Mouse (Mus musculus) lung, postnatal 25 days (tissue): Measurements from ENCODE around the gene Map4k3.

Source experiments
- DNase-seq: peaks from one replicate; pipeline ENCODE4 v3.0.0; 2022; ENCODE audit warnings: low spot score

Map4k3 gene

DNA sequence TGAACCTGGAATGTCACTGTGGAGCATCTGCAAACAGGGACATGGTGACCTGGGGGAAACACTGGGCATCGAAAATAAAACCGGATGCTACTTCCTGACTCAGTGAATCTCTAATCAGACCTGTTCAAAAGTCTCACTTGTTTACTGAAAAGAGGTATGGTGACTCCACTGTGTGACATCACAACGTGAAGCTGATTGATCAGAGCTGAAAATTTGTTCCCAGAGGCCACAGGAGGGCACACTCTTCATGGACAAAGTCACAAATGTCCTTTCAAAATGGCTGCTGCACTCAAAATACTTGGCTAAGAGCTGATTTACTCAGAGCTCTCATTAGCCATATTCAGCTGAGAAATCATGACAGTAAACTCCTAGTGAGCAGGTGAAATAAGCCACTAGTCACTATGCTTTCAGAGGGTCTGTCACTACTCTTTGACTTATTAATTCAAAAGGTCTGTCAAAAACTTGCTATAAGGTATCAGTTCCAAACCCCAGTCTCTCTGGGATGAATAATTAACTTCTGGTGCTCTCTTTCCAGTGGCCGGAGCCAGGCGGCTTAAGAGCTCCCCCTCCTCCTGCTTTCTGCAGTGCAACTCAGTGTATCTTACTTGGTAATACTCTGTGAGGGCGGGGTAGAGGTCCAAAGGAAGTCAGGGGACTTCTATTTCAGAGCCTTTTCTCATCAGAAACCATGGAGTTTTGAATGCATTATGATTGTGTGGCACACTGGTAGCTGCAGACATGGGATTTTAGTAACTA is 44.3 kb downstream of the Map4k3 start:
- peak; percentile 58 for DNase-seq

DNA sequence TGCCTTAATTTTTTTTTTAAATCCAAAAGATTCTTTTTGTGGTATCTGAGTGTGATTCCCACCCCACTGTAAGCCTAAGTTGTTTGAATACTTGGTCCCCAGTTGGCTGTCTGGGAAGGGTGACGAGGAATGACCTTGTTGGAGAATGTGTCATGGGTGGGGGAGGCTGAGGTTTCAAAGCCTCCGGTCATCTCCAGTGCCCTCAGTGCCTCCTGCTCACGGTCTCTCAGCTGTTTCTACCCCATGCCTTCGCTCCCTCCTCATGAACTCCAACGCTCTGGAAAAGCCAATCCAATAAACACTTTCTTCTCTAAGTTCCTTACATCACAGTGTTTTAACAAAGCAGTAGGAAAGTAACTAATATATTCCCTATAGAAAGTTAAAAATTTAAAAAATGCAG is 45.2 kb downstream of the Map4k3 start:
- DNase-seq = no peak

DNA sequence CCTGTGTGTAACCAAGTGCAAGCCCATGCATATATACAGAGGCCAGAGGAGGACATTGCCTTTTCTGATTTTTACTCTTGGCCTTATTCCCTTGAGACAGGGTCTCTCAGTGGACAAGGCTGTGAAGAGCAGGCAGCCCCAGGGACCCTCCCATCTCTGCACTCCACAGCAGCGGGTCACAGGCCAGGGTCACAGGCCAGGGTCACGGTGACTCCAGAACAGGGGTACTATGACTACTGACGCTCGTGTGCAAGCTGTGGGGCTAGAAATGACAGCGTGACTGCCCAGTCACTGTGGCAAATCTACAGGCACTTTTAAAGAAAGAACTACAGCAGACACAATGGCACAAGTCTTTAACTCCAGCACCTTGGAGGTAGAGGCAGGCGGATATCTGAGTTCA is 50.1 kb downstream of the Map4k3 start:
- DNase-seq = no peak

DNA sequence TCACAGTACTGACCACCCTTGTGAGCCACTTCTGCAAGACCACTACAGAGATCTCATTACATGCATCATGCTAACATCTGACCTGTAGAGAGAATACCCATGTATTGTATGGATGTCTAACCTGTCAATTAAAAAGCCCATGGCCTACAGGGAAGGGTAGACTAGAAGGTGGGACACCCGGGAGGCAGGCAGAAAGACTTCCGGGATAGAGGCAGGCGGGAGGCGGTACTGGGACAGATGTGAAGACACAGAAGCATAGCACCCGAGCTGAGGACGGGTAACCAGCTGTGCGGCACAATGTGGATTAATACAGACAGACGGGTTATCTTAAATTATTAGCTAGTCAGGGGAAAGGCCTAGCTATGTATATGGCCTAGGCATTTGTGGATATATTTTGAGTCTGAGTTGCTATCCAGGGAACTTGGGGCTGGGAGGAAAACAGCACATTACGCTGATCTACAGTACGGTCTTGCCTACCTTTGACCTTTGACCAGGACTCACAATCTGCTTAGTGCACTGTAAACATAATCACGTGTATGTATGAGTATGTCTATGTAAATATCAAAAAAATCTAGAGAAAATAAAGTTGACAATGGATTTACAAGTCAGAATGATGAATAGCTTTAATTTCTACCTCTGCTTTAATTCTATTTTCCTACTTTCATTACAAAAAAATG is 51.3 kb downstream of the Map4k3 start:
- no peak for DNase-seq

DNA sequence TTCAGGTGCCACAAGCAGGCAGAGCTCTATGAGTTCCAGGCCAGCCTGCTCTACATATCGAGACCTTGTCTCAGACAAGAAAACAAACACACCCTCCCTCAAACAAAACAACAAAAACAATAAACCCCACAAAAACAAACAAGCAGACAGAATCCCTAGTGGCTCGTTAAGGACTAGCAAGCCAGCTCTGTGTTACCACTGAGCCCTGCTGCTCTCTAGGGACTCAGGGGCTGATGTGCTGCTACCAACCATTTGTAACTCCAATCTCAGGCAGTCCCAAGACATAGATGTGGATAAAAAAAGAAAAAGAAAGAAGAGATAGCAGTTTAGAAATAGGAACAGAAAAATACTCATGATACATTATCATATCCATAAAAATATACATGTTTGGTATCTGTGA is 52.1 kb downstream of the Map4k3 start:
- no peak for DNase-seq

DNA sequence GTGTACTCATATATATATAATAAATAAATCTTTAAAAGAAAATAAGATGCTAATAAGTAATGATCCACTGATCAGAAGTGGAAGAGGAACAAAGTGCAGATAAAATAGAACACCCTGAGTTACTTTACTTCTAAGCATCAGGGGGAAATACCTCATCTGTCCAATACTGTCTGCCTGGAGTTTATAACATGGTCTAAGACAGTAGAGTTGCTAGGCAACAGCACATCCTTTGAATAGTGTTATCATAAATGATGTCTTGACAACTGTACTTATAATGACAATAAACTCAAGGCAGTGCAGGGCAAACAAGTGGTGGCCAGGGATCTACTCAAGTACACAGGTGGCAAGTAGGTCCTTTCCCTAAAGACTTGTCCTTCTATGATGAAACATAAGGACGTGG is 57.9 kb downstream of the Map4k3 start:
- DNase-seq = no peak

DNA sequence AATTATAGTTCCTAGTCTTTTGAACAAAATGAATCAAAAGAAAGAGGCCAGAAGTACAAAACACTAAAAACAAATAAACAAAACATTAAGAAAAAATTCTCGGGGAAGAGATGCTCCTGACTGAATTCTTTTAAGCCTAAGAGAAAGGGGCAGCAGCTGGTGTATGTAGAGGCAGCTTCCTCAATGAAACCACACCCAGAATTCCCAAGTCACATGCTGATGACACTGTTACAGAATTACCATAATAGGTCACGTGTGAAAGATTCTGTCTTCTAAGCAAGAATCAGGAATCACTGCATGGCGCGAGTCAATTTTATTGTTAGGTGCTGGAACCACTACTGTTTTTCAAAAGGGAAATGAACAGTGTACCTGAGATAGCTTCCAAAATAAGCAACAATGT is 64.7 kb downstream of the Map4k3 start:
- no peak for DNase-seq

DNA sequence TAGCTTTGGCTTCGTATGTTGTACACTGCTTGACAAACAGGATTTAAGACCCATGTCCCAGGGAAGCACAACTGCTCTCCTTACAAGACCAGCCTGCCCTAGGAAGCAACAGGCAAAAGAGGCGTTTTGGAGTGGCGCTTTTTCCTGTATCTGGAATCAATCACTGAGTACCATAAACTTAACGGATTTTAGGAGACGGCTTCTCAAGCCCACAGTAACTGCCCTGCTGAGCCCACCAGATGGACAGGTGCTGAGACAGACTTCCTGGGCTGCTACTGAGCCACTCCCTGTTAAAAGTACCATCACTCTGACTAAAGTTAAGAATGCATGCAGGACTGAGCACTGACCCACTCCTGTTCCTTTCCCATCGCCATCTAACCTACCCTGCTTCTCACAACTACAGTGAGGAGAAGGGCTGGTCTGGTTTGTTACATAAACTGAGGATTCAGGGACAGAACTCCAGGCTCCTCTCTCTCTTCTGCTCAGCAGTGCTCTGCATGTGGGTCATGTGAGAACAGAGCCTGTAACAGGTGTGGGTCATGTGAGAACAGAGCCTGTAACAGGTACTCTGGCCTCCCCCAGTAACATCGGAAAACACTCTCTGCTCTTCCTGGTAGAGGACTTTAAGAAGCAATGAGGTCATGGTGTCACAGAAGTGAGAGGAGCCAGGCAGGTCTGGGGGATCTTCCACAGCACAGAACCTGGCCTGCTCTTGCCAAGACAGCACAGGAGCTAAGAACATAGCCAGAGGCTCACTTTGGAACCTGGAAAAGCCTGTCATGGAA is 65.3 kb downstream of the Map4k3 start:
- DNase-seq = no peak

DNA sequence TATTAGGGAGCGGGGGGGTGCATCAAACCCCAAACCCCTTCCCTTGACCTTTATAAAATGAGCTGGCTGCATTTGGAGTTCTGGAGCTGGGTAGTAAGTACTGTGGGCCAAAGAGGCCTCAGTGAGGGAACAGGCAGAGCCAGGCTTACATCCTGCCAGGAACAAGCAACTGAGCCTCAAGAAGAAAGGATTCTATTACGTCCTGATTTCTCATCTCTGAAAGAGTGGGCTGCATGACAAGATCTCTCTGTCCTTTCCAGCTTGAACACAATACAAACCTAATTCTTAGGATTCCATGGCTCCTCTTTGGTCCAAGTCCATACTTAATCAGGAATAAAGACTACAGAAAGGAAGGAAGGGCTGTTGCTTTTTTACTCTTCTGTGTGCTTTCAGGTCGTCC is 66.4 kb downstream of the Map4k3 start:
- DNase-seq = no peak

DNA sequence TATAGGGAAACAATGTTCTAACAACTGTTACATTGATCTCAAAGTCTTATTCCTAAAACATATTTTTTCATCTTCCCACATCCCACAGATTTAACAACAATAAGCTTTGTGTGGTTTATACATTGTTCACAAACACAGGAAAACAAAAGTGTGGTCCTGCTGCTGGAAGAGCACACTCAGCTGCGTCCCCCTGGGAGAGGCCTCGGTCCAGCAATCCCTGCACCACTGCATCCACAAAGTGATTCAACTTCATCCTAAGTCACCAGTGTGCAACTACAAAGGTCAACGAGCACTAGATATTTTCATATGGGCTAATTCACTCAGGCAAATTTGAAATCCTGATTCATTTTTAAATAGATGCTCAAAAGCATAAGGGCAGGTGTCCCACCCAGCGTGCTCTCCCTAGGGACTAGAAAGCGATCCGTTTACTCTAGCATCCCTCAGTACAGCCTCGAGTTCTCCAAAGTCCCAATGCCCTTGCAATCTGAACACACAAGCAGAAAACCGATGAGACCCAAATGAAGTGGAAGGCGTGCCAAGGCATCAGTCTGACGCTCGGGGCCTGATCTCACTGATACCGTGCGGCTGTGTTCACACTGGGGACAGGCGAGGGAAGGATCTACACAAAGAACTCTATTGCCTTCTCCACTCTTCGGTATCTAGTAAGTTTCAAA is 67.4 kb downstream of the Map4k3 start:
- no peak for DNase-seq

DNA sequence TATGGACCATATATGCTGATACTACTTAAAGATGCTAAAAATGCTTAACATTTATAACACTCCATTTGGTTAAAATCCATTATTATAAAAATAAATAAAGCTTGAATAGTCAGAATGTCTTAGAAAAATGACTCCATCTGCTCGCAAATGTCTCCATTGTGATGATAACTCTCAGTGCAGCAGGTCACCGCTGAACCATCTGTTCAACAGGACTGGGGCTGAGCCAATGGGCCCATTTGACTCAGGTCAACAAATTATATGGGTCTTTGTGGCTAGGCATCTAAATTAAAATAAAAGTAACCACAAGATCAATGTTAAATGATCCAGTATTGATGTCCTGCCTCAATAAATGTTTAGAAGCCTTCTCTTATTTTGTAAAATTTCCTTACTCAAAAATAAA is 68.1 kb downstream of the Map4k3 start:
- no peak for DNase-seq

DNA sequence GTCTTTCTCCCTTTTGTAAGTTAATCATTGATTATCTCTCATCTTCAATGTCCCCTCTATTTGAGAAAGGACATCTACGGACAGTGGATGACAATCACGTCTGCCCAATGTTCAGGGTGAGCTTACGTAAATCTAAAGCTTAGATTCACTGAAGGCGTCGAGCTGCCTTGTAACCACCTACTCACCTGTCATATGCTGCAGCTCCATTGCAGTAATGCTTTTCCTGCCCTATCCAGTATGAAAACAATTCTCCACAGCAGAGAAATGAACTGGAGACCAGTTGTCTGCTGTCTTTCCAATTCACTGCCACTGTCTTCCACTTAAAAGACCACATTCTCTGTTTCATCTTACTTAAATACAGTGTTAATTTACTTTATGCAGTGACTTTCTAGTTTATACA is 68.5 kb downstream of the Map4k3 start:
- no peak for DNase-seq

DNA sequence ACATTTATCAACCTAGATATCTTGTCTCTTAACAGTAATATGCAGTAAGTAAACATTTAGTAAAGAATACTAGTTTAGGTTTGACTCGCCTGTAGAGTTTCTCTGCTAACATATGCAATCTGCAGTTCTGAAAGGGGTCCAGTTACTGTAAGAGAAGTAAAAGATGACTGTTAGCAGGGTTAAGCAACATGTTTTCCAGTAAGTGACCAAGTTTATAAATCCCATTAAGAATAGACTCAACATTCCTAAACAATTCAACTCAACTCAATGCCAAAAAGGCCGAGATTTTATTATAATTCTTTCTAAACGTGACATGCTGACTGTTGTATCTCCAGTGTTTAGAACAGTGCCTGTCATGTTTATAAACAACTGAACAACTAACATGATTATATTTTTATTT is 74.0 kb downstream of the Map4k3 start:
- DNase-seq = no peak

DNA sequence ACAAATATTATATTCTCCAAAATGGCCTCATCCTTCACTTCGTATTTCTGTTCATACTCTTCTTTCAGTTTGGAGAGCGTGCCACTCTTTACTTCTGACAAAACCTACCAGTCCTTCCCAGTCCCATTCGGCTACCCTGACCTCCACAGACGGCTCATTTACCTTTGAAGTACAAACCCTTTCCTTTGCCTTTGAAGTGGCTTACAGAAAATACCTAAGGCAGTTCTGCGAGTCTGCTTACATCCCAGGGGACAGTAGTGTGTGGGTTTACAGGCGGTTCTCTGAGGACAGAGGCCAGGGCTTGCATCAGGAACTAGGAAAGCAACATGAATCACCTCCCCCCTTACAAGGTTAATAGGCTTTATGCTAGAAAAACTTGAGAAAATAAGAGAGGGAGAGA is 75.5 kb downstream of the Map4k3 start:
- DNase-seq = no peak

DNA sequence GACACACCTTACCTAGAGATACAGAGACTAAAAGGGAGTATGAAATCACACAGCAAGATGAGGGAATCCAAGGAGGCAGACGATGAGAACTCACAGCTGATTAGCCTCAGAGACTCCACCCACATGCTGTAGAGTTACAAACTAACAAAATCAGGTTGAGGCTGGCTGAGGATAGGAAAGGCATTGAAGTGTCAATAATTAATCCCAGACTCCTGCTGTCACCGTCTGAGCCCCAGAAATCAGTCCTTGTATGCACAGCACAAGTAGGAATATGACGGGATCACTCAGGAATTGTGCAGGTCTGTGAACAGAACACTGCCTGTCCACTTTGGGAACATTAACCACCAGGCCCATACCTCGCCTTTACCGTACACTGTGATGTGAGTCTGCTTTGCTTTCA is 81.4 kb downstream of the Map4k3 start:
- no peak for DNase-seq

DNA sequence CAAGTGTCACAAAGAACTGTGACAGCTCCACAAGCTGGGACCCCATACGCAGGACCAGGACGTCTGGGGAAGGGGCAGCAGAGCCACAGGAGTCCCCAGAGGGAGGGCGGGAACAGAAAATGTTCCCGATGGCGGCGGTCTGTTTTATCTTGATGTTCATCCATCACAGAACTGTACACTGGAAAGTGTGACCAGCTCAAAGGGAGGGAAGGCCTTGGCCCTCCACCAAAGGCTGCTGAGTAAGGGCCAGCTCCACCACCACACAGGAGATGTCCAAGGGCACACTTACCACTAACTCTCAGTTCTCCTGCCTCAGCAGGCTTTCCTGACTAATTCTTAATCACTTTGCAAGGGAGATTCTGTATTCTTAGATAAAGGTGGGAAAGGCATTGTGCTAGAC is 82.2 kb downstream of the Map4k3 start:
- DNase-seq = peak; percentile 21

DNA sequence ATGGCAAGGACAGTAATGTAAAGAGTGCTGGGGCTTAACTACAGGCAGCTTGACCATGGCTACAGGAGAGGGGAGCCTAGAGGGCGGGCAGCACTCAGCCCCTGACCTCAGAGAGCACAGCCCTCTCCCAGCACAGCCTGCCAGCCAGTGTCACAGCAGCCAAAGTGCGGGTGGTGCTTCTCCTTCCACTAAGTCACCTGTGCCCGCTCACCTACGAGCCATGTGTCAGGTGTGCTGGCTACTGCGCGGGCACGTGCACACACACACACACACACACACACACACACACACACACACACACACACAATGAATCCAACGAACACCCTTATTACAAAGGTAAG is 82.6 kb downstream of the Map4k3 start:
- DNase-seq = no peak

DNA sequence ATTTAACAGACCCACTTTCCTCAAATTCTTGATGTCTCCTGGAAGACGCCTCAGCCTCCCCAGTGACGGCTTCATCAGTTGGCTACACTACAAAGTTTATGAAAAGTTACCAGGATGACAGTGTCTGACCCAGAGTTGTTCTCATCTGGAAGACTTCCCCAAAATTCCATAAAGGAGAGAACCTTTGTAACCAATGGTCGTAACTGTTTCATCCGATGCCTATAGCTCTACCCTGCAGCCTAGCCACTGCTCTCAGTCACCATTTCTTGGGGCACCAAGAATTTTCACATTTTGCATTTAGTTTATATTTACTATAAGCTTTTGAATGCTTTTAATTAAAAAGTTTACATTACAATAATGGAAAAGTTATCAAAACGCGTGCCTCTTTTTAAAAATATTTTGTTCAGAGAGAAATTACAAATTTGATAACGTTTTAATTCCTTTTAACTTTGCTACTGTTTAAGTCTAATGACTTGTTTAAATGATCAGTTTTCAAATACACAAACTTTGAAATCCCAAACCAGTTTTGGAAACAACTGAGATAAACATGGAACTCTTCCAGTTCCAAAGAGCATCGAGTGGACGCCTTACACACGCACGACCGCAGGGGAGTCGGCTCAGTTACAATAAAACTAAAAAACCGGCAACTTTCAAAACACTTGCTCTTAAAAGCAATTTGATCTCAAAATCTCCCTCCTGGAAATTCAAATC is 83.1 kb downstream of the Map4k3 start:
- DNase-seq = no peak

DNA sequence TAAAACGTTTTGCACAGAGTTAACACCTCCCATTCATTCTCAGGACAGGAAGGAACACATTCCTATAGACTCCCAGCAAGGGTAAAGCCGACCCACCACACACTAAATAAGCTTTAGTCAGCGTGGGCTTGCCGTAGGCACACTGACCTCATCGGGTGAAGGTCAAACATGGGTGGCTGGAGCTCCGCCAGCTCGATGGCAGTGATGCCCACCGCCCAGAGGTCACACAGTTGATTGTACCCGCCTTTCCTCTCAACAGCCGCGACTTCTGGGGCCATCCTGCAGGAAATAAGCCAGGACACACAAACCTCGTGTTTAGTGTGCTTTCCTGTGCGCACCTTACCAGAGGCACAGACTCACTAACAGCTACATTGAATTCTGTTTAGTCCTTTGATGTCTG is 83.7 kb downstream of the Map4k3 start:
- no peak for DNase-seq

DNA sequence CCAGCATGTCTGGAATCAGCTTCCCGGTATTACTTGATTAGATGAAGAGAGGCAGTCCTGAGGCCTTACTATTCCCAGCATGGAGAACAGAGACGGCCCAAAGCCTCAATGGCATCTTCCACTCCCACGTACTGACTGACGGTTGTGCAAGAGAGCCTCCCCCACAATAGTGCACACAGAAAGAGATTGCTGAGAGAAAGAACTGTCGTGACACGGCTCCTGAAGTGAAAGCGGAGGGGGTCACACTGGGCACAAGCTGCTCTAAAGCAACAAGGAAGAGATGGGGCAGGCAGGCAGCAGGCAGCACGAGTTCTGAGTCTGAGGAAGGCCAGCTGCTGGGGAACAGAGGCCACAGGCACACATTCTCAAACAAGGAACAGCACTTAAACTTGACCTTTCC is 90.2 kb downstream of the Map4k3 start:
- DNase-seq = no peak

DNA sequence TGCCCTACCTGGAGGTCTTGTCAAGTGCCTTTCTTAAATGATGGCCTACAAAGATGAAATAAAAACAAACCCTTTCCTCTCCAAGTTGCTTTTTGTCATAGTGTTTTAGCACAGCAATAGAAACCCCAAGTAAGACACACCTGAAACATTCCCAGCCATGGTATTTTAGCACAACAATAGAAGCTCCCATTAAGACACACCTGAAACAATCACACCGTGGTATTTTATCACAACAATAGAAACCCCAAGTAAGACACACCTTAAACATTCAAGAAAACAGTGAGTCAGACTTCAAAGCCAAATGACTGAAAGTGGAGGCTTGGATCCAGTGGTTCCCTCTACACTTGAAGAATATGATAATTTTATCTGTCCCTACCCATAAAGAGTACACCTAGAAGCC is 92.5 kb downstream of the Map4k3 start:
- no peak for DNase-seq

DNA sequence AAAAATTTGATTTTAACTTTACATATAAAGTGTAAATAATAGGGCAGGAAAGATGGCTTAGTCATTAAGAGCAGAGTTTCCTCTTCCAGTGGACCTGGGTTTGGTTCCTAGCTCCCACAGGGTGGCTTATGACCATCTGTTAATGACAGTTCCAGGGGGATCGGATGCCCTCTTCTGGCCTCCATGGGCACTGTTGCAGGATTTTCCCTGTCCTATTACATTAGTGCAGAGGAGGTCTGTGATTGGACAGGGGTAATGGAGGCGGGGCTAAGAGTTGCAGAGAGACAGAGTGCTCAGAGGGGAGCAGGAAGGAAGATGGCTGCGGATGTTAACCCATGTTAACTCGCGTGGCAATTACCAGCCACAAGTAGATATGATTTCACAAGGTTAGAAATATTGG is 95.4 kb downstream of the Map4k3 start:
- DNase-seq = no peak
